In genomic region chr10:94480380-94481101, GRCm38 (mm10) we compare ENCODE assay signal across 9 mouse cellular contexts.
A peak's percentile ranks its signal among the peaks of the same experiment; 100 is the strongest.
DNase-seq lines count a peak whose midpoint lies in the region; ATAC-seq lines count a peak whose summit lies in the region.
"Had no signal": no experiment of that assay in that cellular context is flagged by ENCODE, and none has a peak within 500 bp of the region (broad histone marks: within the 10 kb centered on the region; RNA-seq: fewer than 3 reads in every experiment).

No protein-coding gene starts in this region.

- intact Hi-C loops in heart, postnatal 36 days (cut with DNase I) = loop anchor here (1.0 to 5.0 kb wide), 2 partner anchors 18 to 73 kb away; no protein-coding TSS in a partner anchor

- 82% methylated on average over 13 of the region's 13 CpGs for WGBS in heart, embryonic 10.5 days
- 80% methylated on average over 13 of the region's 13 CpGs for WGBS in hindbrain, embryonic 14.5 days

- peak; percentile 98 for DNase-seq in heart, adult 11 months
- no peak for DNase-seq in heart, embryonic 10.5 days (ENCODE audit: low spot score)
- peak; percentile 95 for DNase-seq in MN1 (ENCODE audit: low spot score)
- DNase-seq in cerebellum, adult 9-11 months = peak; percentile 76
- DNase-seq in heart, postnatal 36 days = peak; percentile 71
- DNase-seq in right cerebral cortex, postnatal 36 days (ENCODE audit: low spot score in 2 of 2) = peak; percentile 22 to 49
- no peak for DNase-seq in hindbrain, embryonic 14.5 days (ENCODE audit: low spot score)
- no peak for DNase-seq in retina, embryonic 14.5 days (ENCODE audit: low spot score)

- no peak overlapping the region for H3K27ac ChIP-seq in heart, embryonic 10.5 days
- H3K27ac ChIP-seq in hindbrain, embryonic 14.5 days = no peak overlapping the region
- H3K27ac ChIP-seq: macrophage had no signal

- no peaks in the 10 kb centered on the region for H3K36me3 ChIP-seq in heart, embryonic 10.5 days
- no peaks in the 10 kb centered on the region for H3K36me3 ChIP-seq in hindbrain, embryonic 14.5 days (replicated peaks; ENCODE audit: control insufficient read depth, insufficient read depth)

- no peak for ATAC-seq in hindbrain, embryonic 14.5 days (ENCODE audit: low FRiP score)

- no peak overlapping the region for H3K9ac ChIP-seq in hindbrain, embryonic 14.5 days

- H3K4me2 ChIP-seq in hindbrain, embryonic 14.5 days (replicated peaks) = no peak overlapping the region

- H3K9me3 ChIP-seq in heart, embryonic 10.5 days = 0 out of 2 replicates have a peak, but pooled peaks cover 5% of the 10 kb centered on the region
- H3K9me3 ChIP-seq in hindbrain, embryonic 14.5 days (ENCODE audit: control insufficient read depth, low read length) = no peaks in the 10 kb centered on the region

- H3K4me1 ChIP-seq in heart, embryonic 10.5 days = no peaks in the 10 kb centered on the region
- H3K4me1 ChIP-seq in hindbrain, embryonic 14.5 days (replicated peaks; ENCODE audit: control insufficient read depth, insufficient read depth, low read length) = no peaks in the 10 kb centered on the region

- H3K4me3 ChIP-seq in heart, embryonic 10.5 days = no peak overlapping the region
- H3K4me3 ChIP-seq in hindbrain, embryonic 14.5 days (replicated peaks; ENCODE audit: low read length) = no peak overlapping the region

- no peaks in the 10 kb centered on the region for H3K27me3 ChIP-seq in heart, embryonic 10.5 days (ENCODE audit: insufficient read depth, poor library complexity, severe bottlenecking)
- no peaks in the 10 kb centered on the region for H3K27me3 ChIP-seq in hindbrain, embryonic 14.5 days (ENCODE audit: control insufficient read depth, insufficient read depth, low read length)

Comparison
In these comparisons a context has a peak if more than half of its experiments do, and no peak if none do; other contexts are left out.
1. DNase-seq: peak in heart, adult 11 months (single experiment), MN1 (single experiment), cerebellum, adult 9-11 months (single experiment), heart, postnatal 36 days (2 of 2) and right cerebral cortex, postnatal 36 days (2 of 2); none in heart, embryonic 10.5 days (single experiment), hindbrain, embryonic 14.5 days (single experiment) and retina, embryonic 14.5 days (single experiment).